Mouse (Mus musculus) olfactory bulb, adult 2 months (tissue): ENCODE results near the gene St5. TPM values are rescaled to one million over a fixed set of nuclear protein-coding genes. Genes with fewer than 3 reads are reported as not detected.

Experiments used
- H3K27ac ChIP-seq: fragments of 200-500 bp; 2 replicates; pipeline ENCODE4 v1.5.1; 2012; ENCODE audit warnings: low read depth, low read length; ENCODE audit not compliant: insufficient read depth
- H3K4me1 ChIP-seq: fragments of 200-500 bp; 2 replicates; pipeline ENCODE4 v1.6.1; 2012; ENCODE audit warnings: low read length; ENCODE audit not compliant: control insufficient read depth, insufficient read depth
- H3K4me3 ChIP-seq: fragments of 200-500 bp; 2 replicates; pipeline ENCODE4 v1.5.1; 2012; ENCODE audit warnings: mild to moderate bottlenecking, low read depth, low read length, moderate library complexity; ENCODE audit not compliant: insufficient read depth
- CTCF ChIP-seq: fragments of 200-500 bp; IDR thresholded peaks from 2 replicates; pipeline ENCODE4 v1.5.1; 2012; ENCODE audit warnings: low read depth, mild to moderate bottlenecking, low read length, moderate library complexity; ENCODE audit not compliant: insufficient read depth
- POLR2A ChIP-seq: fragments of 200-500 bp; IDR thresholded peaks from 2 replicates; pipeline ENCODE4 v1.6.1; 2012; ENCODE audit warnings: mild to moderate bottlenecking, low read depth, low read length, moderate library complexity; ENCODE audit not compliant: insufficient read depth
- WGBS: fragments of 180-500 bp; shearing (Covaris S2); methylation state at CpG from one replicate; pipeline ENCODE4 v1.1.7; 2018; 5-methylcytosine and 5-hydroxymethylcytosine counted together
- polyA plus RNA-seq: library from polyadenylated mRNA; stranded (reverse); fragments of >200 nt; gene quantifications from 2 replicates; pipeline ENCODE4 v1.2.4, GENCODE M21; 2012; ENCODE audit warnings: low replicate concordance; ENCODE audit not compliant: missing spikeins, insufficient read depth, insufficient read length

The St5 gene
- polyA plus RNA-seq, 1 experiment: not detected

DNA sequence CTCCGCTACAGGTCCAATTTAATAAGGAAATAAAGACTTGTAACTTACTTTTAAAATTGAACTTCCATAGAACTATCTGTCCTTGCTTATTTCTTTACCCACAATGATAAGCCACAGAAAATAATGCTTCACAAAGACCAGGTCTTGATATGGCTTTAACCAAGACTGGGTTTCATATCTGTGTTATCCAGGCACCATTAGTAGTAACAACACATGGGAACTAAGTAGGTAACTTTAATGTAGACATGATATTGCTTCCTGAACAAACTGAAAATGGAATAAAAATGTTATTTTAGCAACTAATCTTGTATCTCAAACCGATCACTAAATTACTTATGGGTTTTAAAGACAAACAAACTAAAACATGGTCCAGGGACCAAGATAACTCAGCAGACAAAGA is 44.1 kb downstream of the St5 start:
- H3K4me3 ChIP-seq: no peak overlapping the region
- H3K4me1 ChIP-seq: no peaks in the 10 kb centered on the region
- no peak overlapping the region for H3K27ac ChIP-seq
- 97% methylated on average over 2 of the region's 2 CpGs for WGBS
- no peak for TF ChIP-seq POLR2A
- no peak for TF ChIP-seq CTCF

DNA sequence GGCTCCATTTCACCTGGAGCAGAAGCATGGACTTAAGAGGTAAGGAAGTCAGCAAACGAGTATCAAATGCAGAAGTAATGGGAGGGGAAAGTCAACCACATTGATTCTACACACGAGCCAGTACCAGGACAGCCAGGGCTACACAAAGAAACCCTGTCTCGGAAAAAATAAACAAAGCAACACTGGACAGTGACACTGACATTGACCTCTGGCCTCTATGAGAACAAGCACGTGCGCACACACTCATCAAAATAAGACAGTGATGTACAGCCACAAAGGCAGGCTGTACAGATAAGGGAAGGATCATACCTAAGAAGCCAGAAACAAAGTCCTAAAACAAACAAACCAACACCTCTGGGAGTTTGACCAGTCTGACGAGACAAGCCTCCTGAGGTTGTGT is 45.5 kb downstream of the St5 start:
- TF ChIP-seq CTCF: no peak
- TF ChIP-seq POLR2A: no peak
- 75% methylated on average over 6 of the region's 6 CpGs for WGBS
- H3K4me1 ChIP-seq: no peaks in the 10 kb centered on the region
- no peak overlapping the region for H3K4me3 ChIP-seq
- H3K27ac ChIP-seq: no peak overlapping the region

DNA sequence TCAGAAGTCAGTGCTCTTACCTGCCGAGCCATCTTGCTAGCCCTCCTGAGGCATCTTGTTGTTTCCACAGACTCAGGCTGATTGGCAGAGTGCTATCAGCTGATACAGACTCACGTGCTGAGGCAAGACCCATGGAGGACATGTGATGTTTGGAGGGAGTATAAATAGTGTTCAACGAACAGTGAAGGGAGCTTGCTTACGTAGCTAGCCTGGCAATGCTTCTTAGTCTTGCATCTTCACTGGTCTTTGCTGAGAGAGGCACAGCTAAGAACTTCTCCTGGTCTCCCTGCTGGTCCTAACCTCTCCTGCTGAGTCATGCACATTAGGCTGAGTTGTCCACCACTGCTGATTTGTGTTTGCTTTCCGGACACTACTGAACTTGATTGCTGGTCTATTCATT is 48.5 kb downstream of the St5 start:
- WGBS: 78% methylated on average over 5 of the region's 5 CpGs
- no peak for TF ChIP-seq CTCF
- no peak for TF ChIP-seq POLR2A
- H3K4me1 ChIP-seq: no peaks in the 10 kb centered on the region
- H3K27ac ChIP-seq: no peak overlapping the region
- no peak overlapping the region for H3K4me3 ChIP-seq

DNA sequence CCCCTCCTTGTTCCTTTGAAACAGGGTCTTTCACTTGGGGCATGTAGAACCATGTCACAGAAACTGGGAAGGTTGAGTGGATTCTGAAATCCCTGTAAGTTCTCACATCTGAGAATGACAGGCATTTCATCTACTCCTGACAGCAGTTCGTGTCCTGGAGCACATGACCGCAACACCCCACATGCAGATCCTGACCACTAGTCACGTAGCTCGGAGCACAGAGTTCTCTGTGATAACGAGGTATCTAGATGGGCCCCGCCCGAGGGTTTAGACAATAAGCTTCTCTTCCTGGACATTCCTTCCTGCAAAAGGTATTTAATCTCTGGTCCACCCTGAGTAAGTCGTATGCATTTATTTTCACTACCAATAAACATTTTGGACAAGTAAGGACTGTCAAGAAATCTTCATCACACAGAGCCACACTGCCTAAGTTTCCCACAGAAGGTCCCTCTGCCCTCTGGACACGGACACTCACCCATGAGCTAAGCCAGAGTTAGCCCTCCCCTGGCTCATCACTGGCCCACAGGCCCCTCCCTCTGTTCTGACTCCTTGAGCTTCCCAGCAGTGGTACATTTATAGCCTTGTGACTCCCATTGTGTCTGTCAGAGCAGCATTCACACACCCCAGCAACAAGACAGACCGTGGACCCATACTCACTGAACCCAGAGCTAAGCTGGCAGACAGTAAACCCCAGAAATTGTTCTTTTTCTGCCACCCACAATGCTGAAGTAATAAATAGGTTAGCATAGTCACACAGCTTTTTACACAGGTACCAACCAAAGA is 54.4 kb downstream of the St5 start:
- TF ChIP-seq POLR2A (no peak), CTCF (no peak)
- Histone ChIP-seq H3K27ac (no peak overlapping the region), H3K4me1 (no peaks in the 10 kb centered on the region), H3K4me3 (no peak overlapping the region)
- 84% methylated on average over 10 of the region's 10 CpGs for WGBS

DNA sequence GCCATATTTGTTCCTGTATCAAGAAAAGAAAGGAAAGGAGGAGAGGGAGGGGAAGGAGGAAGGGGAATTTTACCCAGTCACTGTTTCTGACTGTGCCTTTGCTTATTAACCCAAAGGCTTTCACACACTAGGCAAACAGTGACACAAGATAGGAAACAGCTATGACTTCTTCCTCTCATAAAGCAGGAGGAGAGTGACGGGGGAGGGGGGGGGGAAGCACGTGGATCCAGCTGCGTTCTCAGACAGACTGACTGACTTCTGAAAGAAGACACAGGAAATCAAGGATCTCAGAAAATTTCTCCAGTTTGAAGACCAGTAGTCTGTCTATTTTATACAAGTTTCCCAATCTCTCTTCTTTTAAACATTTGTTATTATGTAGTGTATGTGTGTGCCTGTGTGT is 56.8 kb downstream of the St5 start:
- 49% methylated on average over 3 of the region's 3 CpGs for WGBS
- Histone ChIP-seq H3K4me3 (no peak overlapping the region), H3K4me1 (no peaks in the 10 kb centered on the region), H3K27ac (no peak overlapping the region)
- TF ChIP-seq CTCF: no peak
- TF ChIP-seq POLR2A: no peak

DNA sequence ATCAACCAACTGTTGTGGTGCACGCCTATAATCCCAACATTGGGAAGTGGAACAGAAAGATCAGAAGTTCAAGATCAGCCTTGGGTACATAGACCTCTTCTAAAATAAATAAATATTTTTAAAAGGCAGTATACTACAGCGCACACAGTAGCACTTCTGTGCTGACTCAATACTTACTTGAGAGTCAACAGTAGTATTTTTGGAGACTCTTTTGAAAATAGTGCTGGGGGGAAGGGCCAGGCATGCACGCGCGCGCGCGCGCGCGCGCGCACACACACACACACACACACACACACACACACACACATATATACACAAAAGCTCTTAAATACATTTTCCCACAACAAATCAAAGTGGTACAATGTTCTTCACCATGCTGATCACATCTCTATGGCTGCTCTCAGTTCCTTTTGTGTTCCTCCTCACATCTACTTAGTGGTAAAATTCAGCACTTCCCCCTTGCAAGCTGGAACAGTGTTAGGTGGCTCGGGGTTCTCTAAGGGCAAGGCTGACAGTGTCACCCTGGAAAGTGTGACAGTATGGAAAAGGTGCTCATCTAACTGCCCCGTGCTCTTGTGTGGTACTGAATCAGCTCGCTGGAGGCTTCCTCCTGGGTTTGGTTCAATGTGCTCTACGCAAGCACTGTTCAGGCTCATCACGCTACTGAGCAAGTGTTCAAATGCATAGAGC is 60.0 kb downstream of the St5 start:
- H3K4me1 ChIP-seq: no peaks in the 10 kb centered on the region
- TF ChIP-seq CTCF: no peak
- TF ChIP-seq POLR2A: no peak

DNA sequence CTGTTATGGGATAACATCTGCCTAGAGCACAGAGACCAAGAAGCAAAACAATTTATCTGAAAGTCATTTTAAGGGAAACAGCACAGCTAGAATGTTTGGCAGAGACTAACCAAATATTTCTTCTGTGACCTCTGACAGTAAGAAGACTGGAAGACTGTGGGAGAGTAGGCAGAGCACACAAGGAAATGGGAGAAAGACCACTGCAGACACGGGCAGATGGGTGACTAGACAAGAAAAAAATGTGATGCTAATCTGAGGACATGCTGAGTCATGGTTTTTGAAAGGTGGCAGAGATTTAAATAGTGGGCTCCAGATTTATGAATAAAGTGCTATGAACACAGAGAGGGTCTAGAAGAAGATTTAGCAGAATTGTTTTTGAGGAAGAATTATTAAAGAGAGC is 61.4 kb downstream of the St5 start:
- no peak for TF ChIP-seq CTCF
- TF ChIP-seq POLR2A: no peak
- Histone ChIP-seq H3K4me3 (no peak overlapping the region), H3K4me1 (no peaks in the 10 kb centered on the region), H3K27ac (no peak overlapping the region)
- WGBS: 67% methylated on average over 1 of the region's 1 CpGs

More for the DNA sequence above, 60.0 kb downstream of the St5 start:
- Histone ChIP-seq H3K27ac (no peak overlapping the region), H3K4me3 (no peak overlapping the region)
- WGBS: 82% methylated on average over 18 of the region's 18 CpGs

DNA sequence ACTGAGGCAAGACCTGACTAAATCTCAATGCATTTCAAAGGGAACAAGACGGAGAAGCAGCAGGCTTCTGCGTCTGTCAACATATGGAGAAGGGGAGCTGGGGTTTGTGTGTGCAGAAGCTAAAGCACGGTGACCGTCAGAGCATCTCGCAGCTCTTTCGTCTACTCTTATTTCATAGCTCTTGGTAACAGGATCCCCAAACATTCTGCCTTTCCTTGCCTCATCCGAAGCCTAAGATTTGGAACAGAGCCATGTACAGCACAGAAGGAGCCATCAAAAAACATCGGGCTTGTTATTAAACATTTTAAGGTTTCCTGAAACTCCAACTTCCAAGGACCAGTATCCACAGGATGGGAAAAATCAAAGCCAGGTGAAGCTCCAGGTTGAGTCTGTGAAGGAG is 62.3 kb downstream of the St5 start:
- H3K4me1 ChIP-seq: no peaks in the 10 kb centered on the region
- 78% methylated on average over 8 of the region's 8 CpGs for WGBS
- no peak overlapping the region for H3K4me3 ChIP-seq
- TF ChIP-seq POLR2A (no peak), CTCF (no peak)
- no peak overlapping the region for H3K27ac ChIP-seq

DNA sequence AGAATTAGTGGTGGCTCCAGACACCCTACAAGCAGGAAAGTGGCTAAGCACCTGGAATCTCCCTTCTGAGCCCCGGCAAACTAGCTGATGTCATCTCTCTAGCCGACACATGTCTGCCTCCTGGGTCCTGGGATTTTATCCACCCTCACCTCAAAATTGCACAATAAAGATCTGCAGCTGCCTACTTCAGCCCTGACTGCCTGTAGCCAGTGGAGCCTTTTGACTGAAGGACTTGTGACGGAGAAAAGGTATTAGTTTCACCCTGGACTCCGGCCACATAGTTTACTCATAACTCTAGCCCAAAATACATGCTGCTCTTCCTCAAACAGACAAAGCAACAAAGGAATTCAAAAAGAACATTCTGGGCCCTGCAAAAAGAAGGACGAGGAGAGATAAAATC is 66.0 kb downstream of the St5 start:
- TF ChIP-seq CTCF (no peak), POLR2A (no peak)
- Histone ChIP-seq H3K4me3 (no peak overlapping the region), H3K27ac (no peak overlapping the region), H3K4me1 (no peaks in the 10 kb centered on the region)
- 86% methylated on average over 5 of the region's 5 CpGs for WGBS
